Mouse (Mus musculus) limb, embryonic 11.5 days (tissue): ENCODE results near the gene Csad. TPM values are rescaled to one million over a fixed set of nuclear protein-coding genes. Genes with fewer than 3 reads are reported as not detected.
"Not testable (repeated sequence)": the region's sequence is repeated elsewhere in the genome, so short reads cannot be mapped to it uniquely, and the experiment has no call there.

Source experiments
- ATAC-seq: fragments of 200-750 bp; cut with Nextera tagmentation; 2 replicates; pipeline ENCODE4 v1.8.0; 2017; ENCODE audit warnings: low read depth; ENCODE audit not compliant: insufficient number of reproducible peaks, low FRiP score, low TSS enrichment
- DNase-seq: peaks from one replicate; pipeline ENCODE4 v3.0.0-alpha.2; 2015; ENCODE audit warnings: low spot score
- H3K27ac ChIP-seq: fragments of 300-500 bp; sonication (generic); replicated peaks from 2 replicates; pipeline ENCODE4 v1.5.1; 2014; ENCODE audit warnings: low read depth, mild to moderate bottlenecking, low read length
- H3K27me3 ChIP-seq: fragments of 300-500 bp; sonication (generic); 2 replicates; pipeline ENCODE4 v1.6.1; 2014; ENCODE audit warnings: mild to moderate bottlenecking, low read length, mixed read lengths; ENCODE audit not compliant: control insufficient read depth, insufficient read depth
- H3K36me3 ChIP-seq: fragments of 300-500 bp; sonication (generic); 2 replicates; pipeline ENCODE4 v1.6.1; 2014; ENCODE audit warnings: mild to moderate bottlenecking, low read length, moderate library complexity, mixed read lengths; ENCODE audit not compliant: control insufficient read depth, insufficient read depth
- H3K4me1 ChIP-seq: fragments of 300-500 bp; sonication (generic); 2 replicates; pipeline ENCODE4 v1.6.1; 2014; ENCODE audit warnings: low read length, mixed read lengths; ENCODE audit not compliant: control insufficient read depth, insufficient read depth
- H3K4me2 ChIP-seq: fragments of 300-500 bp; sonication (generic); 2 replicates; pipeline ENCODE4 v1.6.1; 2014; ENCODE audit warnings: low read depth, mild to moderate bottlenecking, moderate library complexity; ENCODE audit not compliant: severe bottlenecking
- H3K4me3 ChIP-seq: fragments of 300-500 bp; sonication (generic); 2 replicates; pipeline ENCODE4 v1.5.1; 2014; ENCODE audit warnings: low read depth, low read length
- H3K9ac ChIP-seq: fragments of 300-500 bp; sonication (generic); 2 replicates; pipeline ENCODE4 v1.6.1; 2014; ENCODE audit warnings: mild to moderate bottlenecking, low read length
- H3K9me3 ChIP-seq: fragments of 300-500 bp; sonication (generic); 2 replicates; pipeline ENCODE4 v1.6.1; 2016; ENCODE audit warnings: low read length; ENCODE audit not compliant: control insufficient read depth
- WGBS: fragments of 180-500 bp; shearing (Covaris S2); extraction: QIAGEN DNeasy Blood & Tissue Kit; methylation state at CpG from one replicate; pipeline ENCODE4 v1.1.7; 2014; 5-methylcytosine and 5-hydroxymethylcytosine counted together
- polyA plus RNA-seq: library from polyadenylated mRNA; unstranded; fragments of >200 nt; fragmentation: Nextera tagmentation; extraction: Ambion mirVana; gene quantifications from 2 replicates; pipeline ENCODE4 v1.2.1, GENCODE M21; 2014

The Csad gene
- polyA plus RNA-seq, 1 experiment from 2014 or later = 37.3 TPM

- H3K9ac ChIP-seq = no peak overlapping the region
- no peak for ATAC-seq
- no peaks in the 10 kb centered on the region for H3K9me3 ChIP-seq
- peaks cover 2% of the 10 kb centered on the region; the same call in 1 of the 2 replicates for H3K36me3 ChIP-seq
- 0 out of 2 replicates have a peak, but pooled peaks cover 2% of the 10 kb centered on the region for H3K4me1 ChIP-seq
- H3K4me3 ChIP-seq = no peak overlapping the region
- no peaks in the 10 kb centered on the region for H3K27me3 ChIP-seq
- no peak overlapping the region for H3K4me2 ChIP-seq
- no peak for DNase-seq
- 86% methylated on average over 3 of the region's 3 CpGs for WGBS
- H3K27ac ChIP-seq = no peak overlapping the region
These were observed 30.9 kb downstream of the Csad start for GRCm38 (mm10) chr15:102173581-102173980.

- no peak for DNase-seq
- H3K36me3 ChIP-seq = no peaks in the 10 kb centered on the region
- H3K4me2 ChIP-seq = no peak overlapping the region
- WGBS = 51% methylated on average over 2 of the region's 2 CpGs
- peaks cover 11% of the 10 kb centered on the region; the same call in 1 of the 2 replicates for H3K4me1 ChIP-seq
- H3K27me3 ChIP-seq = no peaks in the 10 kb centered on the region
- no peak overlapping the region for H3K27ac ChIP-seq
- no peak for ATAC-seq
- no peak overlapping the region for H3K4me3 ChIP-seq
- no peak overlapping the region for H3K9ac ChIP-seq
- no peaks in the 10 kb centered on the region for H3K9me3 ChIP-seq
These were observed 35.5 kb downstream of the Csad start for GRCm38 (mm10) chr15:102169064-102169463.

- no peak overlapping the region for H3K4me2 ChIP-seq
- WGBS = 41% methylated on average over 6 of the region's 6 CpGs
- H3K36me3 ChIP-seq = no peaks in the 10 kb centered on the region
- no peak overlapping the region for H3K4me3 ChIP-seq
- ATAC-seq = no peak
- no peak overlapping the region; the same call in 1 of the 2 replicates for H3K27ac ChIP-seq
- peak overlapping the region; percentile 18; the same call in 1 of the 2 replicates for H3K9ac ChIP-seq
- peak; percentile 44 for DNase-seq
- H3K27me3 ChIP-seq = no peaks in the 10 kb centered on the region
- H3K9me3 ChIP-seq = no peaks in the 10 kb centered on the region
- peaks cover 11% of the 10 kb centered on the region; the same call in 1 of the 2 replicates for H3K4me1 ChIP-seq
These were observed 36.9 kb downstream of the Csad start for GRCm38 (mm10) chr15:102167620-102168021.

- no peaks in the 10 kb centered on the region for H3K36me3 ChIP-seq
- no peak for DNase-seq
- H3K4me3 ChIP-seq = no peak overlapping the region
- H3K9ac ChIP-seq = no peak overlapping the region
- ATAC-seq = no peak
- no peak overlapping the region for H3K4me2 ChIP-seq
- peaks cover 11% of the 10 kb centered on the region; the same call in 1 of the 2 replicates for H3K4me1 ChIP-seq
- no peaks in the 10 kb centered on the region for H3K9me3 ChIP-seq
- no peak overlapping the region for H3K27ac ChIP-seq
- H3K27me3 ChIP-seq = no peaks in the 10 kb centered on the region
- WGBS = 54% methylated on average over 6 of the region's 6 CpGs
These were observed 38.9 kb downstream of the Csad start for GRCm38 (mm10) chr15:102165468-102166100.

GRCm38 (mm10) chr15:102163900-102164693, 40.4 kb downstream of the Csad start:
- WGBS = 62% methylated on average over 3 of the region's 3 CpGs
- no peaks in the 10 kb centered on the region for H3K9me3 ChIP-seq
- no peak for ATAC-seq

GRCm38 (mm10) chr15:102160415-102161060, 44.0 kb downstream of the Csad start:
- Histone ChIP-seq H3K27me3 (no peaks in the 10 kb centered on the region), H3K9ac (no peak overlapping the region), H3K4me2 (no peak overlapping the region), H3K9me3 (no peaks in the 10 kb centered on the region), H3K36me3 (no peaks in the 10 kb centered on the region), H3K4me1 (no peaks in the 10 kb centered on the region), H3K4me3 (no peak overlapping the region), H3K27ac (no peak overlapping the region)
- 57% methylated on average over 27 of the region's 27 CpGs for WGBS
- ATAC-seq (no peak), DNase-seq (no peak)

More at GRCm38 (mm10) chr15:102163900-102164693, 40.4 kb downstream of the Csad start:
- H3K27ac ChIP-seq = no peak overlapping the region
- no peak overlapping the region for H3K4me3 ChIP-seq
- no peak overlapping the region for H3K9ac ChIP-seq
- no peaks in the 10 kb centered on the region for H3K27me3 ChIP-seq
- H3K4me2 ChIP-seq = no peak overlapping the region
- H3K36me3 ChIP-seq = no peaks in the 10 kb centered on the region
- DNase-seq = no peak
- peaks cover 11% of the 10 kb centered on the region; the same call in 1 of the 2 replicates for H3K4me1 ChIP-seq

GRCm38 (mm10) chr15:102156836-102157235, 47.7 kb downstream of the Csad start:
- ATAC-seq (no peak), DNase-seq (no peak)
- H3K9me3 ChIP-seq = no peaks in the 10 kb centered on the region
- peaks cover 3% of the 10 kb centered on the region; the same call in 1 of the 2 replicates for H3K4me1 ChIP-seq
- 50% methylated on average over 20 of the region's 20 CpGs for WGBS
- H3K9ac ChIP-seq = no peak overlapping the region
- no peaks in the 10 kb centered on the region for H3K27me3 ChIP-seq
- H3K4me2 ChIP-seq = no peak overlapping the region
- H3K36me3 ChIP-seq = no peaks in the 10 kb centered on the region
- no peak overlapping the region for H3K27ac ChIP-seq
- no peak overlapping the region for H3K4me3 ChIP-seq

GRCm38 (mm10) chr15:102155006-102155405, 49.5 kb downstream of the Csad start:
- H3K27ac ChIP-seq, H3K36me3 ChIP-seq, H3K9me3 ChIP-seq, DNase-seq, H3K4me3 ChIP-seq, H3K27me3 ChIP-seq, ATAC-seq, H3K9ac ChIP-seq, H3K4me2 ChIP-seq: not testable (repeated sequence)
- 91% methylated on average over 6 of the region's 6 CpGs for WGBS
- H3K4me1 ChIP-seq = peaks cover 12% of the 10 kb centered on the region
